Mouse (Mus musculus): ENCODE data around the gene Ubr4. TPM values are rescaled to one million over a fixed set of nuclear protein-coding genes. Genes with fewer than 3 reads are reported as not detected.

The Ubr4 gene
- polyA plus RNA-seq, 1 experiment from 2014 or later: 64.5 TPM

- Histone ChIP-seq H3K27ac (no peak overlapping the region), H3K4me3 (no peak overlapping the region), H3K27me3 (no peaks in the 10 kb centered on the region), H3K4me1 (no peaks in the 10 kb centered on the region), H3K4me2 (no peak overlapping the region), H3K36me3 (peaks cover 87% of the 10 kb centered on the region), H3K9ac (no peak overlapping the region), H3K9me3 (no peaks in the 10 kb centered on the region)
- 38% methylated on average over 2 of the region's 2 CpGs for WGBS
- ATAC-seq (ENCODE audit: borderline replicate concordance, extremely low read depth, low FRiP score, low TSS enrichment): no peak
These were observed 43.0 kb downstream of the Ubr4 start for GRCm38 (mm10) chr4:139395431-139395830.

GRCm38 (mm10) chr4:139400487-139400886, 48.1 kb downstream of the Ubr4 start:
- Histone ChIP-seq H3K4me3 (no peak overlapping the region), H3K9ac (no peak overlapping the region), H3K27ac (no peak overlapping the region), H3K4me1 (no peaks in the 10 kb centered on the region), H3K9me3 (no peaks in the 10 kb centered on the region), H3K36me3 (peaks cover 84% of the 10 kb centered on the region), H3K27me3 (no peaks in the 10 kb centered on the region), H3K4me2 (no peak overlapping the region)
- WGBS: 83% methylated on average over 5 of the region's 5 CpGs
- ATAC-seq (ENCODE audit: borderline replicate concordance, extremely low read depth, low FRiP score, low TSS enrichment): no peak

GRCm38 (mm10) chr4:139403214-139403613, 50.8 kb downstream of the Ubr4 start:
- no peaks in the 10 kb centered on the region for H3K9me3 ChIP-seq
- no peak overlapping the region for H3K9ac ChIP-seq
- no peak overlapping the region for H3K4me2 ChIP-seq
- H3K4me1 ChIP-seq: no peaks in the 10 kb centered on the region
- H3K36me3 ChIP-seq: peaks cover 88% of the 10 kb centered on the region
- H3K4me3 ChIP-seq: no peak overlapping the region
- no peaks in the 10 kb centered on the region for H3K27me3 ChIP-seq
- H3K27ac ChIP-seq: no peak overlapping the region
- ATAC-seq (ENCODE audit: borderline replicate concordance, extremely low read depth, low FRiP score, low TSS enrichment): no peak
- 70% methylated on average over 14 of the region's 14 CpGs for WGBS

GRCm38 (mm10) chr4:139411351-139411750, 58.9 kb downstream of the Ubr4 start:
- Histone ChIP-seq H3K9ac (no peak overlapping the region), H3K4me3 (no peak overlapping the region), H3K27ac (no peak overlapping the region), H3K27me3 (no peaks in the 10 kb centered on the region), H3K4me2 (no peak overlapping the region), H3K36me3 (peaks cover 99% of the 10 kb centered on the region), H3K9me3 (no peaks in the 10 kb centered on the region), H3K4me1 (no peaks in the 10 kb centered on the region)
- WGBS: 89% methylated on average over 3 of the region's 3 CpGs
- ATAC-seq (ENCODE audit: borderline replicate concordance, extremely low read depth, low FRiP score, low TSS enrichment): no peak

GRCm38 (mm10) chr4:139417868-139418267, 65.5 kb downstream of the Ubr4 start:
- Histone ChIP-seq H3K9ac (no peak overlapping the region), H3K4me1 (no peaks in the 10 kb centered on the region), H3K4me3 (no peak overlapping the region), H3K27ac (no peak overlapping the region), H3K9me3 (no peaks in the 10 kb centered on the region), H3K27me3 (no peaks in the 10 kb centered on the region), H3K36me3 (peaks cover 97% of the 10 kb centered on the region), H3K4me2 (no peak overlapping the region)
- WGBS: 57% methylated on average over 1 of the region's 1 CpGs
- ATAC-seq (ENCODE audit: borderline replicate concordance, extremely low read depth, low FRiP score, low TSS enrichment): no peak

- H3K9me3 ChIP-seq: no peaks in the 10 kb centered on the region
- H3K27me3 ChIP-seq: no peaks in the 10 kb centered on the region
- no peaks in the 10 kb centered on the region for H3K4me1 ChIP-seq
- H3K4me3 ChIP-seq: no peak overlapping the region
- 95% methylated on average over 7 of the region's 7 CpGs for WGBS
- ATAC-seq (ENCODE audit: borderline replicate concordance, extremely low read depth, low FRiP score, low TSS enrichment): no peak
- no peak overlapping the region for H3K27ac ChIP-seq
- no peak overlapping the region for H3K4me2 ChIP-seq
- H3K36me3 ChIP-seq: peaks cover 97% of the 10 kb centered on the region
- H3K9ac ChIP-seq: no peak overlapping the region
These were observed 69.2 kb downstream of the Ubr4 start for GRCm38 (mm10) chr4:139421621-139422020.

- WGBS: 94% methylated on average over 2 of the region's 2 CpGs
- ATAC-seq (ENCODE audit: borderline replicate concordance, extremely low read depth, low FRiP score, low TSS enrichment): no peak
- Histone ChIP-seq H3K4me1 (no peaks in the 10 kb centered on the region), H3K4me2 (no peak overlapping the region), H3K4me3 (no peak overlapping the region), H3K36me3 (peaks cover 97% of the 10 kb centered on the region), H3K9ac (no peak overlapping the region), H3K27ac (no peak overlapping the region), H3K27me3 (no peaks in the 10 kb centered on the region), H3K9me3 (no peaks in the 10 kb centered on the region)
These were observed 70.0 kb downstream of the Ubr4 start for GRCm38 (mm10) chr4:139422409-139422808.

- Histone ChIP-seq H3K9ac (no peak overlapping the region), H3K4me3 (no peak overlapping the region), H3K4me2 (no peak overlapping the region), H3K9me3 (no peaks in the 10 kb centered on the region), H3K4me1 (no peaks in the 10 kb centered on the region), H3K27ac (no peak overlapping the region), H3K27me3 (no peaks in the 10 kb centered on the region), H3K36me3 (peaks cover 97% of the 10 kb centered on the region)
- WGBS: 73% methylated on average over 2 of the region's 2 CpGs
- ATAC-seq (ENCODE audit: borderline replicate concordance, extremely low read depth, low FRiP score, low TSS enrichment): no peak
These were observed 70.9 kb downstream of the Ubr4 start for GRCm38 (mm10) chr4:139423270-139423669.

GRCm38 (mm10) chr4:139430176-139430575, 77.8 kb downstream of the Ubr4 start:
- Histone ChIP-seq H3K4me3 (no peak overlapping the region), H3K36me3 (peaks cover 99% of the 10 kb centered on the region), H3K27me3 (no peaks in the 10 kb centered on the region), H3K9ac (no peak overlapping the region), H3K9me3 (no peaks in the 10 kb centered on the region), H3K4me1 (no peaks in the 10 kb centered on the region), H3K4me2 (no peak overlapping the region), H3K27ac (no peak overlapping the region)
- ATAC-seq (ENCODE audit: borderline replicate concordance, extremely low read depth, low FRiP score, low TSS enrichment): peak; percentile 60; the same call in 1 of the 2 replicates
- WGBS: 49% methylated on average over 15 of the region's 15 CpGs

GRCm38 (mm10) chr4:139430891-139431290, 78.5 kb downstream of the Ubr4 start:
- 50% methylated on average over 4 of the region's 4 CpGs for whole genome bisulfite sequencing
- Histone ChIP-seq H3K9ac (no peak overlapping the region), H3K36me3 (peaks cover 98% of the 10 kb centered on the region), H3K4me1 (no peaks in the 10 kb centered on the region), H3K9me3 (no peaks in the 10 kb centered on the region), H3K27me3 (no peaks in the 10 kb centered on the region), H3K27ac (no peak overlapping the region), H3K4me3 (no peak overlapping the region), H3K4me2 (no peak overlapping the region)
- no peak for ATAC-seq (ENCODE audit: borderline replicate concordance, extremely low read depth, low FRiP score, low TSS enrichment)

GRCm38 (mm10) chr4:139432966-139433765, 80.8 kb downstream of the Ubr4 start:
- Histone ChIP-seq H3K27ac (peak overlapping the region; percentile 72), H3K27me3 (no peaks in the 10 kb centered on the region), H3K4me3 (no peak overlapping the region), H3K9me3 (no peaks in the 10 kb centered on the region), H3K9ac (no peak overlapping the region), H3K4me1 (no peaks in the 10 kb centered on the region), H3K4me2 (no peak overlapping the region), H3K36me3 (peaks cover 98% of the 10 kb centered on the region)
- WGBS: 73% methylated on average over 15 of the region's 15 CpGs
- peak; percentile 69 for ATAC-seq (ENCODE audit: borderline replicate concordance, extremely low read depth, low FRiP score, low TSS enrichment)

- H3K27ac ChIP-seq: no peak overlapping the region
- H3K36me3 ChIP-seq: peaks cover 94% of the 10 kb centered on the region
- H3K27me3 ChIP-seq: no peaks in the 10 kb centered on the region
- no peaks in the 10 kb centered on the region for H3K9me3 ChIP-seq
- no peak overlapping the region for H3K9ac ChIP-seq
- no peak overlapping the region for H3K4me2 ChIP-seq
- peak; percentile 75; the same call in 1 of the 2 replicates for ATAC-seq (ENCODE audit: borderline replicate concordance, extremely low read depth, low FRiP score, low TSS enrichment)
- WGBS: 51% methylated on average over 5 of the region's 5 CpGs
- H3K4me3 ChIP-seq: no peak overlapping the region
- no peaks in the 10 kb centered on the region for H3K4me1 ChIP-seq
These were observed 88.8 kb downstream of the Ubr4 start for GRCm38 (mm10) chr4:139441244-139441643.

All from lung, embryonic 15.5 days (tissue).